Comparison of ENCODE assay signal across 23 mouse cellular contexts in the genomic region with DNA sequence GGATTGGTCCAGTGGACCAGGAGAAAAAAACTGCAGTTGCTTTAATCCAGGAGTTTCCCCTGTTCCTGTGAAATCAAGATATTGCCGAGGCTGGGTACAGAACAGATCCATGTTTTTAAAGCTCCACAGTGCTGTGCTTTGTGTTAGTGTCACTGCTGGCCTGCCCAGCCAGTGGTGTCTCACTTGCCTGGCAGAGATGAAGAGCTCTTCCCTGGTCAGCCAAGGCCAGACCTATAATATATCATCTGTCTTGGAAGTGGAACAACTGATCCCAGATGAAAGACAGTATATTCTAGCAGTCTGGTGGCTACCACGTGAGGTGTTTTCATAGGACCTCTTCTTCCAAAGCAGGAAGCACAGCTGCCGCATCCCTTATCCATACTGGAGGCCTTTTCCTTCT. TPM values are rescaled to one million over a fixed set of nuclear protein-coding genes. Genes with fewer than 3 reads are reported as not detected.
DNase-seq lines count a peak whose midpoint lies in the region; ATAC-seq lines count a peak whose summit lies in the region.
"Had no signal": no experiment of that assay in that cellular context is flagged by ENCODE, and none has a peak within 500 bp of the region (broad histone marks: within the 10 kb centered on the region; RNA-seq: fewer than 3 reads in every experiment).

No protein-coding gene starts in this region.

- H3K4me3 ChIP-seq in forebrain, embryonic 16.5 days (replicated peaks; ENCODE audit: low read length), result no peak overlapping the region
- H3K4me3 ChIP-seq: embryonic facial prominence, embryonic 10.5 days; embryonic facial prominence, embryonic 12.5 days; forebrain, embryonic 13.5 days; forebrain, embryonic 15.5 days had no signal

- no peak for ATAC-seq in forebrain, embryonic 16.5 days
- ATAC-seq: forebrain, embryonic 13.5 days; forebrain, embryonic 15.5 days had no signal

- no peaks in the 10 kb centered on the region for H3K4me1 ChIP-seq in forebrain, embryonic 16.5 days (replicated peaks; ENCODE audit: control insufficient read depth, insufficient read depth, low read length)
- H3K4me1 ChIP-seq: embryonic facial prominence, embryonic 10.5 days; embryonic facial prominence, embryonic 12.5 days; forebrain, embryonic 13.5 days; forebrain, embryonic 15.5 days had no signal

- no peak overlapping the region for H3K9ac ChIP-seq in forebrain, embryonic 16.5 days (replicated peaks; ENCODE audit: low read depth, low read length)
- H3K9ac ChIP-seq: embryonic facial prominence, embryonic 12.5 days; forebrain, embryonic 13.5 days; forebrain, embryonic 15.5 days had no signal

- WGBS in forebrain, embryonic 16.5 days, result 86% methylated on average over 3 of the region's 3 CpGs

- no peaks in the 10 kb centered on the region for H3K27me3 ChIP-seq in forebrain, embryonic 16.5 days (replicated peaks; ENCODE audit: control insufficient read depth, insufficient read depth, low read length)
- H3K27me3 ChIP-seq: embryonic facial prominence, embryonic 12.5 days; forebrain, embryonic 13.5 days; forebrain, embryonic 15.5 days had no signal

- H3K27ac ChIP-seq in forebrain, embryonic 16.5 days (ENCODE audit: low read length), result no peak overlapping the region
- H3K27ac ChIP-seq: embryonic facial prominence, embryonic 10.5 days; embryonic facial prominence, embryonic 12.5 days; forebrain, embryonic 13.5 days; forebrain, embryonic 15.5 days had no signal

- peak; percentile 64 for DNase-seq in adrenal gland, adult 2 months
- DNase-seq in adrenal gland, postnatal 4 days (ENCODE audit: low spot score in 2 of 2), result no peak
- DNase-seq in adrenal gland, postnatal 10 days, result peak; percentile 21
- DNase-seq in adrenal gland, postnatal 25 days, result peak; percentile 20
- no peak for DNase-seq in kidney, adult 11 months
- no peak for DNase-seq in layer of hippocampus, adult 11-12 months (ENCODE audit: low spot score)
- DNase-seq: cerebellum, adult 11-12 months; cerebellum, adult 2 months; cerebellum, adult 9-10 months; cerebellum, postnatal 10 days; cerebellum, postnatal 25 days had no signal

- H3K9me3 ChIP-seq in forebrain, embryonic 16.5 days (ENCODE audit: control insufficient read depth, low read length), result no peaks in the 10 kb centered on the region
- H3K9me3 ChIP-seq: embryonic facial prominence, embryonic 10.5 days; embryonic facial prominence, embryonic 12.5 days; forebrain, embryonic 13.5 days; forebrain, embryonic 15.5 days had no signal

- no peaks in the 10 kb centered on the region for H3K36me3 ChIP-seq in forebrain, embryonic 16.5 days (ENCODE audit: control insufficient read depth, insufficient read depth)
- H3K36me3 ChIP-seq: embryonic facial prominence, embryonic 10.5 days; embryonic facial prominence, embryonic 12.5 days; forebrain, embryonic 15.5 days had no signal

- H3K4me2 ChIP-seq in forebrain, embryonic 16.5 days (ENCODE audit: low read length), result no peak overlapping the region
- H3K4me2 ChIP-seq: embryonic facial prominence, embryonic 12.5 days; forebrain, embryonic 13.5 days; forebrain, embryonic 15.5 days had no signal

RNA-seq across cellular contexts. Expression of a gene that starts 46.7 kb away (rescaled TPM):
- not detected for total RNA-seq in adrenal gland, adult 2 months (2021)
- polyA plus RNA-seq in adrenal gland, adult 2 months (2012; rRNA removed), result not detected in 2 replicates
- total RNA-seq in adrenal gland, postnatal 4 days (2021), result not detected
- total RNA-seq in adrenal gland, postnatal 10 days (2021), result not detected
- total RNA-seq in adrenal gland, postnatal 25 days (2021), result not detected in 2 replicates
- polyA plus RNA-seq in forebrain, embryonic 16.5 days (2015; fragmentation: Nextera tagmentation; extraction: Ambion mirVana), result not detected in 2 replicates
- total RNA-seq: ES-E14, MEL had no signal
- polyA plus RNA-seq: C2C12; cerebellum, adult 2 months; cortical plate, adult 2 months; embryonic facial prominence, embryonic 10.5 days; embryonic facial prominence, embryonic 12.5 days; embryonic facial prominence, embryonic 14.5 days; forebrain, embryonic 11.5 days; forebrain, embryonic 13.5 days; forebrain, embryonic 15.5 days; frontal cortex, adult 2 months had no signal

Comparison
In these comparisons a context has a peak if more than half of its experiments do, and no peak if none do; other contexts are left out.
1. DNase-seq: peak in adrenal gland, adult 2 months (single experiment), adrenal gland, postnatal 10 days (single experiment) and adrenal gland, postnatal 25 days (single experiment); none in adrenal gland, postnatal 4 days (0 of 2), kidney, adult 11 months (single experiment) and layer of hippocampus, adult 11-12 months (single experiment).